28 mouse cellular contexts compared by ENCODE assay signal in the genomic region with DNA sequence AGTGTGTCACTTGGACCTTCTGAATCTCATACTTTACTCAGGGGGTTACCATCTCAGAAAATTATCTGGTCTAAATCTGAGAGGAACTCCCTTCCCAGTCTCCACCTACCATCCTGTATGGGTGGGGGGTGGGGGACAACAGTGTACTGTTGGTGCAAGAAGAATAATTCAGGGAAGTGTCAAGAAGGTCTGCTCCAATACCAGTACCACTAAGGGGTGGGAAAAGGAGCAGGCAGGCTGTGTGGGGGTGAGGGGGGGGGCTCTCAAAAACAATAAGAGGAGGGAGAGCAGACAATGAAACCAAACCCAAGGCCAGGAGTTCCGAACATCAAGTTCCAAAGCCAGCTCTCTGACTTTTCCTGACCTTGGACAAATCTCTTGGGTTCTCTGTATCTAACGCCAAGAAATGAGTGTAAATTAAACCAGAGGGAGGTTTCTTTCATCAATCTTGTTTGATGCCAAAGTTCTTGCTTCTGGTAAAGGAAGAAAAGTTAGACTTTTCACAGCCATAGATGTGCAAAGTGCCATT. TPM values are rescaled to one million over a fixed set of nuclear protein-coding genes. Genes with fewer than 3 reads are reported as not detected.
DNase-seq lines count a peak whose midpoint lies in the region; ATAC-seq and TF ChIP-seq lines count a peak whose summit lies in the region.
"Had no signal": no experiment of that assay in that cellular context is flagged by ENCODE, and none has a peak within 500 bp of the region (broad histone marks: within the 10 kb centered on the region; RNA-seq: fewer than 3 reads in every experiment).

No protein-coding gene starts in this region.

- no peak; the same call in 1 of the 2 replicates for ATAC-seq in kidney, embryonic 16.5 days (ENCODE audit: low FRiP score, low TSS enrichment)
- ATAC-seq: forebrain, embryonic 15.5 days; inflammation-experienced regulatory T-cells, adult 6 months; Patski had no signal

- no peak overlapping the region for H3K9ac ChIP-seq in kidney, embryonic 16.5 days (replicated peaks; ENCODE audit: low read length)
- H3K9ac ChIP-seq: forebrain, embryonic 15.5 days; heart, embryonic 13.5 days; hindbrain, embryonic 14.5 days; liver, embryonic 15.5 days; lung, embryonic 15.5 days had no signal

- peak overlapping the region; percentile 24; the same call in 1 of the 2 replicates for H3K27ac ChIP-seq in gastrocnemius, adult 2 months
- H3K27ac ChIP-seq in kidney, adult 2 months (ENCODE audit: insufficient read depth, low read depth, low read length), result no peak overlapping the region
- H3K27ac ChIP-seq in kidney, embryonic 16.5 days (ENCODE audit: low read length), result no peak overlapping the region
- H3K27ac ChIP-seq: embryonic facial prominence, embryonic 10.5 days; forebrain, embryonic 15.5 days; heart, embryonic 13.5 days; hindbrain, embryonic 14.5 days; left cerebral cortex, adult 2 months; liver, embryonic 15.5 days; lung, embryonic 15.5 days had no signal

- no peak for DNase-seq in gastrocnemius, adult 2 months
- no peak for DNase-seq in gastrocnemius, adult 8-10 months (ENCODE audit: low spot score in 2 of 2)
- DNase-seq in kidney, adult 2 months, result peak; percentile 49
- DNase-seq in kidney, adult 18-20 months, result no peak
- peak; percentile 15 to 46 for DNase-seq in kidney, postnatal 36 days
- DNase-seq in thymus, postnatal 0 days (ENCODE audit: low spot score), result no peak
- DNase-seq: B cell, adult 2 months; cerebellum, postnatal 10 days; heart, postnatal 36 days; liver; lung, postnatal 36 days; midbrain, embryonic 14.5 days; retina, postnatal 1 day; right cerebral cortex, postnatal 25 days; spleen, adult 18-20 months; thymus, postnatal 36 days had no signal

- WGBS in kidney, adult 2 months, result 32% methylated on average over 2 of the region's 2 CpGs
- WGBS in kidney, embryonic 16.5 days, result 20% methylated on average over 2 of the region's 2 CpGs

- H3K4me1 ChIP-seq in kidney, adult 2 months (ENCODE audit: control insufficient read depth, insufficient read depth, low read length), result no peaks in the 10 kb centered on the region
- H3K4me1 ChIP-seq in kidney, embryonic 16.5 days (ENCODE audit: insufficient read depth, low read length), result no peaks in the 10 kb centered on the region
- H3K4me1 ChIP-seq: embryonic facial prominence, embryonic 10.5 days; heart, embryonic 13.5 days; liver, embryonic 15.5 days; lung, embryonic 15.5 days had no signal

- no peaks in the 10 kb centered on the region for H3K36me3 ChIP-seq in kidney, adult 2 months (ENCODE audit: control insufficient read depth, insufficient read depth, low read length)
- no peaks in the 10 kb centered on the region for H3K36me3 ChIP-seq in kidney, embryonic 16.5 days (ENCODE audit: insufficient read depth, low read length)
- H3K36me3 ChIP-seq: embryonic facial prominence, embryonic 10.5 days; forebrain, embryonic 15.5 days; G1E; heart, embryonic 13.5 days; liver, embryonic 15.5 days; lung, embryonic 15.5 days had no signal

- TF ChIP-seq CTCF in gastrocnemius, adult 2 months (IDR thresholded peaks at IDR 0.05), result no peak
- TF ChIP-seq CTCF in kidney, adult 2 months (conservative IDR thresholded peaks at IDR 0.05; ENCODE audit: insufficient read depth, insufficient read length, low read depth, low read length), result no peak

- H3K4me2 ChIP-seq in kidney, embryonic 16.5 days (replicated peaks; ENCODE audit: low read depth, low read length), result no peak overlapping the region
- H3K4me2 ChIP-seq: forebrain, embryonic 15.5 days; heart, embryonic 13.5 days; hindbrain, embryonic 14.5 days; liver, embryonic 15.5 days; lung, embryonic 15.5 days had no signal

- intact Hi-C loops in gastrocnemius, adult 2 months (cut with DNase I), result loop anchor here (10.0 kb wide), 1 partner anchor 115 kb away; no protein-coding TSS in a partner anchor

- H3K27me3 ChIP-seq in kidney, adult 2 months (replicated peaks; ENCODE audit: control insufficient read depth, insufficient read depth, low read length), result no peaks in the 10 kb centered on the region
- peaks cover 4% of the 10 kb centered on the region; the same call in 1 of the 2 replicates for H3K27me3 ChIP-seq in kidney, embryonic 16.5 days (ENCODE audit: insufficient read depth, low read length)
- H3K27me3 ChIP-seq: CH12.LX; forebrain, embryonic 15.5 days; Patski had no signal

- H3K4me3 ChIP-seq in gastrocnemius, adult 2 months, result no peak overlapping the region
- no peak overlapping the region for H3K4me3 ChIP-seq in kidney, adult 2 months (ENCODE audit: insufficient read depth, low read depth, low read length)
- no peak overlapping the region for H3K4me3 ChIP-seq in kidney, embryonic 16.5 days (ENCODE audit: low read length)
- H3K4me3 ChIP-seq: embryonic facial prominence, embryonic 10.5 days; forebrain, embryonic 15.5 days; heart, embryonic 13.5 days; left cerebral cortex, adult 2 months; liver, embryonic 15.5 days; lung, embryonic 15.5 days had no signal

- H3K9me3 ChIP-seq in kidney, embryonic 16.5 days (ENCODE audit: low read length), result no peaks in the 10 kb centered on the region
- H3K9me3 ChIP-seq: embryonic facial prominence, embryonic 10.5 days; forebrain, embryonic 15.5 days; G1E; heart, embryonic 13.5 days; liver, embryonic 15.5 days; lung, embryonic 15.5 days had no signal

- no peak for TF ChIP-seq POLR2A in kidney, adult 2 months (IDR thresholded peaks at IDR 0.05; ENCODE audit: low read depth, low read length)

RNA-seq across cellular contexts. Expression of a gene that starts 8.0 kb away (rescaled TPM):
- 1 to 10 TPM; 6.5 to 8.7 TPM for total RNA-seq in gastrocnemius, adult 2 months (2021)
- 1 to 10 TPM; 4.6 to 7.6 (median 6.2) TPM for total RNA-seq in gastrocnemius, adult 8-10 months (2022)
- polyA plus RNA-seq in kidney, adult 2 months (2012; rRNA removed), result 6.5 and 8.2 TPM in 2 replicates
- polyA plus RNA-seq in kidney, embryonic 16.5 days (2015; fragmentation: Nextera tagmentation; extraction: Ambion mirVana), result 6.8 and 8.9 TPM in 2 replicates
- polyA plus RNA-seq in thymus, postnatal 0 days (2015; fragmentation: Nextera tagmentation; extraction: Ambion mirVana), result 2.1 and 2.2 TPM in 2 replicates

Comparison
In these comparisons a context has a peak if more than half of its experiments do, and no peak if none do; other contexts are left out.
1. DNase-seq: peak in kidney, adult 2 months (single experiment) and kidney, postnatal 36 days (2 of 2); none in gastrocnemius, adult 2 months (single experiment), gastrocnemius, adult 8-10 months (0 of 2), kidney, adult 18-20 months (single experiment) and thymus, postnatal 0 days (single experiment).